Mouse (Mus musculus) intestine, embryonic 14.5 days (tissue): ENCODE results near the gene Cnrip1. TPM values are rescaled to one million over a fixed set of nuclear protein-coding genes. Genes with fewer than 3 reads are reported as not detected.
A peak's percentile ranks its signal among the peaks of the same experiment; 100 is the strongest.
"Not testable (repeated sequence)": the region's sequence is repeated elsewhere in the genome, so short reads cannot be mapped to it uniquely, and the experiment has no call there.

Experiments
- ATAC-seq: fragments of 200-750 bp; cut with Nextera tagmentation; replicated peaks from 2 replicates; pipeline ENCODE4 v1.8.0; 2017; ENCODE audit warnings: low read depth, moderate number of reproducible peaks, moderate TSS enrichment, moderate library complexity; ENCODE audit not compliant: low FRiP score, low TSS enrichment
- DNase-seq: peaks from one replicate; pipeline ENCODE4 v3.0.0-alpha.2; 2018; ENCODE audit warnings: low spot score
- H3K27ac ChIP-seq: fragments of 300-500 bp; sonication (generic); 2 replicates; pipeline ENCODE4 v1.5.1; 2014; ENCODE audit warnings: low read depth, mild to moderate bottlenecking, control low read depth
- H3K27me3 ChIP-seq: fragments of 300-500 bp; sonication (generic); replicated peaks from 2 replicates; pipeline ENCODE4 v1.6.1; 2014; ENCODE audit warnings: low read length, control low read depth; ENCODE audit not compliant: control insufficient read depth, insufficient read depth
- H3K36me3 ChIP-seq: fragments of 300-500 bp; sonication (generic); 2 replicates; pipeline ENCODE4 v1.6.1; 2014; ENCODE audit warnings: low read length, control low read depth; ENCODE audit not compliant: control insufficient read depth, insufficient read depth
- H3K4me1 ChIP-seq: fragments of 300-500 bp; sonication (generic); replicated peaks from 2 replicates; pipeline ENCODE4 v1.6.1; 2014; ENCODE audit warnings: low read length, control low read depth, mixed read lengths; ENCODE audit not compliant: control insufficient read depth, insufficient read depth
- H3K4me2 ChIP-seq: fragments of 300-500 bp; sonication (generic); 2 replicates; pipeline ENCODE4 v1.6.1; 2014; ENCODE audit warnings: low read length
- H3K4me3 ChIP-seq: fragments of 300-500 bp; sonication (generic); 2 replicates; pipeline ENCODE4 v1.5.1; 2014; ENCODE audit warnings: low read depth, low read length, control low read depth, mixed read lengths
- H3K9ac ChIP-seq: fragments of 300-500 bp; sonication (generic); 2 replicates; pipeline ENCODE4 v1.6.1; 2014; ENCODE audit warnings: mild to moderate bottlenecking, low read length
- H3K9me3 ChIP-seq: fragments of 300-500 bp; sonication (generic); 2 replicates; pipeline ENCODE4 v1.6.1; 2016; ENCODE audit warnings: low read length, control low read depth; ENCODE audit not compliant: control insufficient read depth
- WGBS: fragments of 180-500 bp; shearing (Covaris S2); extraction: QIAGEN DNeasy Blood & Tissue Kit; methylation state at CpG from one replicate; pipeline ENCODE4 v1.1.7; 2014; 5-methylcytosine and 5-hydroxymethylcytosine counted together
- polyA plus RNA-seq: library from polyadenylated mRNA; unstranded; fragments of >200 nt; fragmentation: Nextera tagmentation; extraction: Ambion mirVana; gene quantifications from 2 replicates; pipeline ENCODE4 v1.2.1, GENCODE M21; 2014

Gene Cnrip1
- polyA plus RNA-seq: 28.9 and 37.4 TPM in 2 replicates

- Histone ChIP-seq H3K4me2 (peak within 1 kb of the TSS; percentile 70), H3K27me3 (no peaks in the 10 kb centered on the region), H3K9ac (peak within 1 kb of the TSS; percentile 67), H3K9me3 (no peaks in the 10 kb centered on the region), H3K4me1 (0 out of 2 replicates have a peak, but pooled peaks cover 5% of the 10 kb centered on the region), H3K36me3 (no peaks in the 10 kb centered on the region), H3K27ac (peak within 1 kb of the TSS; percentile 67), H3K4me3 (peak within 1 kb of the TSS; percentile 56)
- peak; percentile 86 for ATAC-seq
- DNase-seq: peak; percentile 74
- under 1% methylated on average over 38 of the region's 38 CpGs for WGBS
These were observed at the start of gene Cnrip1, which contains the start of gene Plek for GRCm38 (mm10) chr11:17051545-17052475. Cnrip1 (plus strand) TSS chr11:17051586. Plek (minus strand) TSS chr11:17052381.

GRCm38 (mm10) chr11:17002739-17003373, 48.5 kb upstream of the Cnrip1 start:
- no peaks in the 10 kb centered on the region for H3K36me3 ChIP-seq
- no peaks in the 10 kb centered on the region for H3K9me3 ChIP-seq
- WGBS: 66% methylated on average over 7 of the region's 7 CpGs
- no peak overlapping the region for H3K9ac ChIP-seq
- no peak overlapping the region for H3K27ac ChIP-seq
- no peak overlapping the region for H3K4me3 ChIP-seq
- no peak overlapping the region for H3K4me2 ChIP-seq
- ATAC-seq: no peak
- no peaks in the 10 kb centered on the region for H3K27me3 ChIP-seq
- no peaks in the 10 kb centered on the region for H3K4me1 ChIP-seq
- DNase-seq: no peak

- Histone ChIP-seq H3K4me1 (no peaks in the 10 kb centered on the region), H3K9me3 (no peaks in the 10 kb centered on the region), H3K4me3 (no peak overlapping the region), H3K36me3 (no peaks in the 10 kb centered on the region), H3K27ac (no peak overlapping the region), H3K9ac (no peak overlapping the region), H3K27me3 (no peaks in the 10 kb centered on the region), H3K4me2 (no peak overlapping the region)
- ATAC-seq: no peak
- 76% methylated on average over 3 of the region's 3 CpGs for WGBS
- no peak for DNase-seq
These were observed 47.6 kb upstream of the Cnrip1 start for GRCm38 (mm10) chr11:17003757-17004156.

GRCm38 (mm10) chr11:17004899-17005846, 46.2 kb upstream of the Cnrip1 start:
- DNase-seq (no peak), ATAC-seq (no peak)
- Histone ChIP-seq H3K9me3 (no peaks in the 10 kb centered on the region), H3K27me3 (no peaks in the 10 kb centered on the region), H3K27ac (no peak overlapping the region), H3K4me1 (no peaks in the 10 kb centered on the region), H3K36me3 (no peaks in the 10 kb centered on the region), H3K4me2 (no peak overlapping the region), H3K9ac (no peak overlapping the region), H3K4me3 (no peak overlapping the region)
- 70% methylated on average over 4 of the region's 4 CpGs for WGBS

GRCm38 (mm10) chr11:17006526-17006925, 44.9 kb upstream of the Cnrip1 start:
- H3K4me2 ChIP-seq, H3K27me3 ChIP-seq, H3K9me3 ChIP-seq, H3K27ac ChIP-seq, H3K9ac ChIP-seq, DNase-seq, H3K36me3 ChIP-seq, H3K4me3 ChIP-seq, ATAC-seq, H3K4me1 ChIP-seq: not testable (repeated sequence)
- WGBS: 76% methylated on average over 2 of the region's 3 CpGs

- no peak overlapping the region for H3K27ac ChIP-seq
- DNase-seq (no peak), ATAC-seq (no peak)
- 86% methylated on average over 5 of the region's 5 CpGs for WGBS
- no peaks in the 10 kb centered on the region for H3K36me3 ChIP-seq
- H3K4me1 ChIP-seq: no peaks in the 10 kb centered on the region
- no peak overlapping the region for H3K9ac ChIP-seq
- no peaks in the 10 kb centered on the region for H3K9me3 ChIP-seq
- H3K4me3 ChIP-seq: no peak overlapping the region
- no peaks in the 10 kb centered on the region for H3K27me3 ChIP-seq
- H3K4me2 ChIP-seq: no peak overlapping the region
These were observed 43.7 kb upstream of the Cnrip1 start for GRCm38 (mm10) chr11:17007517-17008173.

GRCm38 (mm10) chr11:17008498-17008941, 42.9 kb upstream of the Cnrip1 start:
- Histone ChIP-seq H3K9ac (no peak overlapping the region), H3K4me1 (no peaks in the 10 kb centered on the region)

More at GRCm38 (mm10) chr11:17008498-17008941, 42.9 kb upstream of the Cnrip1 start:
- Histone ChIP-seq H3K27me3 (no peaks in the 10 kb centered on the region), H3K4me2 (no peak overlapping the region), H3K27ac (no peak overlapping the region), H3K36me3 (no peaks in the 10 kb centered on the region), H3K4me3 (no peak overlapping the region), H3K9me3 (no peaks in the 10 kb centered on the region)
- 64% methylated on average over 7 of the region's 7 CpGs for WGBS
- no peak for DNase-seq
- no peak for ATAC-seq
